ENCODE assay signal across 11 mouse cellular contexts in the genomic region with DNA sequence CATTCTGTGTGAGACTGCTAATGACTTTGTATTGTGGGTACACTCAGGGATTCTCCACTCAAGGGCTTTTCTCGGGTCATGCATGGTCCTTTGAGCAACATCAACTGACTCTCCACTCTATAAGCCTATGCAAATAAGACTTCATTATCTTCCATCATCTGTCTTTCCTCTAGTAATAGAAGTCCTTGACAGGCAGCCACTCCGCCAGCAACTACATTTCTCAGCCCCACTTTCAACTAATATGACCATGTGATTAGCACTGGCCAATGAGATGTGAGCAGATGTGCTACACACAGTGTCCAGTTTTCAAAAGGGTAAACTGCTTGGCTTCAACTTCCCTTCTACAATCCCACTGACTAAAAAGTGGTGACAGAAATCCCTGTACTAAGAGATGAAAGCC.
"Had no signal": no experiment of that assay in that cellular context is flagged by ENCODE, and none has a peak within 500 bp of the region (broad histone marks: within the 10 kb centered on the region; RNA-seq: fewer than 3 reads in every experiment).

No protein-coding gene starts in this region.

- H3K4me2 ChIP-seq: midbrain, embryonic 13.5 days had no signal

- H3K27me3 ChIP-seq: midbrain, embryonic 13.5 days had no signal

- H3K27ac ChIP-seq: layer of hippocampus, adult 2 months; midbrain, embryonic 13.5 days had no signal

- H3K9me3 ChIP-seq: midbrain, embryonic 13.5 days had no signal

- ATAC-seq: lung, postnatal 0 days; midbrain, embryonic 13.5 days had no signal

- H3K4me1 ChIP-seq: midbrain, embryonic 13.5 days had no signal

- DNase-seq: kidney, adult 9 months; kidney, postnatal 10 days; kidney, postnatal 4 days; left cerebral cortex, postnatal 4 days; lung, adult 2 months; lung, postnatal 36 days; right cerebral cortex, postnatal 14 days; thymus, postnatal 36 days had no signal

- H3K36me3 ChIP-seq: midbrain, embryonic 13.5 days had no signal

- H3K9ac ChIP-seq: midbrain, embryonic 13.5 days had no signal

- H3K4me3 ChIP-seq: layer of hippocampus, adult 2 months; midbrain, embryonic 13.5 days had no signal
